Mouse (Mus musculus): ENCODE data around the gene Mycbp2.

Gene Mycbp2

GRCm38 (mm10) chr14:103072731-103073130, 273.9 kb downstream of the Mycbp2 start:
- no peaks in the 10 kb centered on the region for H3K27me3 ChIP-seq (ENCODE audit: insufficient read depth, low read length)
- TF ChIP-seq CTCF (conservative IDR thresholded peaks at IDR 0.05; ENCODE audit: low read length) (no peak), POU5F1 (IDR thresholded peaks at IDR 0.05; ENCODE audit: borderline replicate concordance, low read length) (no peak), NANOG (IDR thresholded peaks at IDR 0.05; ENCODE audit: borderline replicate concordance, low read length) (no peak)

GRCm38 (mm10) chr14:103071471-103071870, 275.1 kb downstream of the Mycbp2 start:
- H3K27me3 ChIP-seq (ENCODE audit: insufficient read depth, low read length), result no peaks in the 10 kb centered on the region
- H3K4me1 ChIP-seq (replicated peaks; ENCODE audit: low read depth, low read length), result peaks cover 52% of the 10 kb centered on the region
- H3K9me3 ChIP-seq (ENCODE audit: low read length), result 0 out of 2 replicates have a peak, but pooled peaks cover 4% of the 10 kb centered on the region
- TF ChIP-seq POU5F1 (IDR thresholded peaks at IDR 0.05; ENCODE audit: borderline replicate concordance, low read length), result no peak
- no peak for TF ChIP-seq CTCF (conservative IDR thresholded peaks at IDR 0.05; ENCODE audit: low read length)
- TF ChIP-seq NANOG (IDR thresholded peaks at IDR 0.05; ENCODE audit: borderline replicate concordance, low read length), result no peak
- 0 out of 2 replicates have a peak overlapping the region, but pooled peaks have one; percentile 91 for H3K4me3 ChIP-seq (replicated peaks; ENCODE audit: low read length)
- H3K36me3 ChIP-seq (ENCODE audit: insufficient read depth, low read length), result peaks cover 48% of the 10 kb centered on the region

More at GRCm38 (mm10) chr14:103072731-103073130, 273.9 kb downstream of the Mycbp2 start:
- Histone ChIP-seq H3K4me1 (replicated peaks; ENCODE audit: low read depth, low read length) (peaks cover 64% of the 10 kb centered on the region), H3K36me3 (ENCODE audit: insufficient read depth, low read length) (peaks cover 57% of the 10 kb centered on the region), H3K9me3 (ENCODE audit: low read length) (0 out of 2 replicates have a peak, but pooled peaks cover 4% of the 10 kb centered on the region), H3K4me3 (replicated peaks; ENCODE audit: low read length) (no peak overlapping the region)

DNA sequence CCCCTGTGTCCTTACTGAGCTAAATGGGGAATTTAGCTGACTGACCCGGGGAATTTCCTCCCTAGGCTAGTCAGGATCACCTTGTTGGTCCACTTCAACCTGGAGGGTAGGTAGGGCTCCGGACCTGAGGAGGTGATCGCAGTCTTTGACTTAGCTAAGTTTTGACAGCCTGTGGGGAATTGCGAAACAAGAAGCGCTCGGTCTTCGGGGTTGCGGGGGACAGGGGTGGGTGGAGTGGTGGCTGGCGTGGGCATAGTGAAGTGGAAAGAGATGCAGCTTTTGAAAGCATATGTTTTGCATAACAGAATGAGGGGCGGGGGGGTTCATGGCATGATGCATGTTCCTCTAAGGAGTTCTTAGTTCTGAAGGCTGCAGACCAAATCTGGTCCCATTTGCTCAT, 275.8 kb downstream of the Mycbp2 start:
- Histone ChIP-seq H3K9me3 (ENCODE audit: low read length) (no peaks in the 10 kb centered on the region), H3K4me1 (replicated peaks; ENCODE audit: low read depth, low read length) (peaks cover 49% of the 10 kb centered on the region), H3K4me3 (replicated peaks; ENCODE audit: low read length) (peak overlapping the region; percentile 91), H3K36me3 (ENCODE audit: insufficient read depth, low read length) (peaks cover 41% of the 10 kb centered on the region), H3K27me3 (ENCODE audit: insufficient read depth, low read length) (no peaks in the 10 kb centered on the region)
- TF ChIP-seq NANOG (IDR thresholded peaks at IDR 0.05; ENCODE audit: borderline replicate concordance, low read length) (no peak), POU5F1 (IDR thresholded peaks at IDR 0.05; ENCODE audit: borderline replicate concordance, low read length) (no peak)

- H3K4me1 ChIP-seq (replicated peaks; ENCODE audit: low read depth, low read length), result peaks cover 45% of the 10 kb centered on the region
- peak within 1 kb of the TSS; percentile 91 for H3K4me3 ChIP-seq (replicated peaks; ENCODE audit: low read length)
- H3K27me3 ChIP-seq (ENCODE audit: insufficient read depth, low read length), result no peaks in the 10 kb centered on the region
- TF ChIP-seq CTCF (conservative IDR thresholded peaks at IDR 0.05; ENCODE audit: low read length) (no peak), POU5F1 (IDR thresholded peaks at IDR 0.05; ENCODE audit: borderline replicate concordance, low read length) (no peak), NANOG (IDR thresholded peaks at IDR 0.05; ENCODE audit: borderline replicate concordance, low read length) (no peak)
- peaks cover 33% of the 10 kb centered on the region for H3K36me3 ChIP-seq (ENCODE audit: insufficient read depth, low read length)
- H3K9me3 ChIP-seq (ENCODE audit: low read length), result no peaks in the 10 kb centered on the region
Measured at GRCm38 (mm10) chr14:103069864-103070611, 276.6 kb downstream of the Mycbp2 start, which contains the start of gene Cln5. Gene Cln5 (plus strand): TSS chr14:103070216.

DNA sequence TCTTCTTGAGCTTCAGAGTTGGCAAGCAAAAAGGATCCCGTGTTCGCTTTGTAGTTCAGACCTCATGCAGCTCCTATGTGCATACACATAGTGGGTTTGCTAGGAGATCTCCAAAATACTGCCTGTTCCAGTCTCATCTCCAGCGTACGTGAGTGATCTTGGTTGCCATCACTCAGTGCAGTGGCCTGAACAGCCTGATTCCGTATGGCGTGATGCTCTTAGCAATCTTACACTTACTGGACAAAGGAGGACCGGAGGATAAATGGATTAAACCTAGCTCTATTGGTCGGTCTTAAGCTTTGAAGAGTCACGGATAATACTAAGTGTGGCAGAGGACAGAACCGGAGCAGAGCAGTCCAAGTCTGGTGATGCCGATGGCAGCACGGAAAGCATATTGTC, 277.1 kb downstream of the Mycbp2 start:
- Histone ChIP-seq H3K27me3 (ENCODE audit: insufficient read depth, low read length) (no peaks in the 10 kb centered on the region), H3K36me3 (ENCODE audit: insufficient read depth, low read length) (peaks cover 28% of the 10 kb centered on the region), H3K4me3 (replicated peaks; ENCODE audit: low read length) (peak overlapping the region; percentile 91), H3K4me1 (replicated peaks; ENCODE audit: low read depth, low read length) (peaks cover 41% of the 10 kb centered on the region), H3K9me3 (ENCODE audit: low read length) (no peaks in the 10 kb centered on the region)
- no peak for TF ChIP-seq NANOG (IDR thresholded peaks at IDR 0.05; ENCODE audit: borderline replicate concordance, low read length)
- no peak for TF ChIP-seq CTCF (conservative IDR thresholded peaks at IDR 0.05; ENCODE audit: low read length)

- Histone ChIP-seq H3K36me3 (ENCODE audit: insufficient read depth, low read length) (no peaks in the 10 kb centered on the region), H3K4me1 (replicated peaks; ENCODE audit: low read depth, low read length) (peaks cover 17% of the 10 kb centered on the region), H3K27me3 (ENCODE audit: insufficient read depth, low read length) (no peaks in the 10 kb centered on the region), H3K9me3 (ENCODE audit: low read length) (peaks cover 10% of the 10 kb centered on the region), H3K4me3 (replicated peaks; ENCODE audit: low read length) (peak overlapping the region; percentile 51; the same call in 1 of the 2 replicates)
- TF ChIP-seq CTCF (conservative IDR thresholded peaks at IDR 0.05; ENCODE audit: low read length), result peak; percentile 90
- no peak for TF ChIP-seq POU5F1 (IDR thresholded peaks at IDR 0.05; ENCODE audit: borderline replicate concordance, low read length)
Measured at GRCm38 (mm10) chr14:103065294-103066167, 281.1 kb downstream of the Mycbp2 start.

All from E14TG2a.4 (cell line).